Mouse (Mus musculus) spleen, adult 2 months (tissue): ENCODE data around the gene Wasf2. TPM values are rescaled to one million over a fixed set of nuclear protein-coding genes. Genes with fewer than 3 reads are reported as not detected.

Experiments
- DNase-seq, 2 experiments: peaks; one replicate each; pipeline versions ENCODE4 v3.0.0 to v3.0.0-alpha.2; 2012 to 2021; ENCODE audit warnings: low spot score in 2 of 2, low read depth in 1 of 2
- H3K27ac ChIP-seq: fragments of 200-500 bp; 2 replicates; pipeline ENCODE4 v1.5.1; 2012; ENCODE audit warnings: low read length, inconsistent platforms; ENCODE audit not compliant: insufficient read depth
- H3K27me3 ChIP-seq: fragments of 200-500 bp; 2 replicates; pipeline ENCODE4 v1.6.1; 2012; ENCODE audit warnings: mild to moderate bottlenecking, moderate library complexity, low read length, inconsistent platforms; ENCODE audit not compliant: control insufficient read depth, insufficient read depth
- H3K36me3 ChIP-seq: fragments of 200-500 bp; 2 replicates; pipeline ENCODE4 v1.6.1; 2012; ENCODE audit warnings: mild to moderate bottlenecking, low read length, inconsistent platforms; ENCODE audit not compliant: control insufficient read depth, insufficient read depth
- H3K4me1 ChIP-seq: fragments of 200-500 bp; 2 replicates; pipeline ENCODE4 v1.6.1; 2011; ENCODE audit warnings: inconsistent platforms; ENCODE audit not compliant: control insufficient read depth, insufficient read depth, insufficient read length
- H3K4me3 ChIP-seq: fragments of 200-500 bp; 2 replicates; pipeline ENCODE4 v1.5.1; 2011; ENCODE audit warnings: mild to moderate bottlenecking, inconsistent platforms; ENCODE audit not compliant: insufficient read depth, insufficient read length; ENCODE audit errors: extremely low read depth
- CTCF ChIP-seq: fragments of 200-500 bp; IDR thresholded peaks from 2 replicates; pipeline ENCODE4 v1.5.1; 2011; ENCODE audit warnings: mild to moderate bottlenecking, inconsistent platforms; ENCODE audit not compliant: insufficient read depth, insufficient read length, insufficient replicate concordance; ENCODE audit errors: extremely low read depth
- POLR2A ChIP-seq: fragments of 200-500 bp; IDR thresholded peaks from 2 replicates; pipeline ENCODE4 v1.6.1; 2011; ENCODE audit warnings: low read depth, low read length, inconsistent platforms
- WGBS: fragments of 180-500 bp; shearing (Covaris S2); methylation state at CpG from one replicate; pipeline ENCODE4 v1.1.7; 2018; 5-methylcytosine and 5-hydroxymethylcytosine counted together
- polyA plus RNA-seq: library from polyadenylated mRNA; depleted of rRNA; stranded (reverse); fragments of >200 nt; gene quantifications from 2 replicates; pipeline ENCODE4 v1.2.3, GENCODE M21; 2012

Gene Wasf2
- polyA plus RNA-seq, 1 experiment = 76.2 TPM

GRCm38 (mm10) chr4:133109335-133109801 lies 20.9 kb upstream of the Wasf2 start:
- Histone ChIP-seq H3K4me1 (peaks cover 4% of the 10 kb centered on the region; the same call in 1 of the 2 replicates), H3K4me3 (no peak overlapping the region), H3K27me3 (no peaks in the 10 kb centered on the region), H3K36me3 (no peaks in the 10 kb centered on the region), H3K27ac (0 out of 2 replicates have a peak overlapping the region, but pooled peaks have one; percentile 31)
- 47% methylated on average over 5 of the region's 5 CpGs for WGBS
- DNase-seq = no peak
- TF ChIP-seq POLR2A = no peak
- TF ChIP-seq CTCF = no peak

- H3K4me3 ChIP-seq = no peak overlapping the region
- no peaks in the 10 kb centered on the region for H3K36me3 ChIP-seq
- peaks cover 4% of the 10 kb centered on the region; the same call in 1 of the 2 replicates for H3K4me1 ChIP-seq
- no peak overlapping the region for H3K27ac ChIP-seq
- TF ChIP-seq POLR2A = no peak
- no peak for TF ChIP-seq CTCF
- H3K27me3 ChIP-seq = no peaks in the 10 kb centered on the region
- DNase-seq = no peak
- WGBS = 81% methylated on average over 13 of the region's 13 CpGs
Observed at GRCm38 (mm10) chr4:133112175-133112838, 18.0 kb upstream of the Wasf2 start.

- Histone ChIP-seq H3K4me3 (no peak overlapping the region), H3K27me3 (no peaks in the 10 kb centered on the region), H3K36me3 (no peaks in the 10 kb centered on the region), H3K4me1 (peaks cover 7% of the 10 kb centered on the region; the same call in 1 of the 2 replicates), H3K27ac (no peak overlapping the region)
- no peak for TF ChIP-seq CTCF
- no peak for TF ChIP-seq POLR2A
- no peak for DNase-seq
- WGBS = 57% methylated on average over 6 of the region's 6 CpGs
Observed at GRCm38 (mm10) chr4:133113351-133113882, 16.9 kb upstream of the Wasf2 start.

GRCm38 (mm10) chr4:133114762-133115161 lies 15.5 kb upstream of the Wasf2 start:
- no peak overlapping the region for H3K4me3 ChIP-seq
- H3K27me3 ChIP-seq = no peaks in the 10 kb centered on the region
- no peaks in the 10 kb centered on the region for H3K36me3 ChIP-seq
- TF ChIP-seq POLR2A (no peak), CTCF (no peak)
- peaks cover 3% of the 10 kb centered on the region; the same call in 1 of the 2 replicates for H3K4me1 ChIP-seq
- DNase-seq = no peak
- 69% methylated on average over 3 of the region's 3 CpGs for WGBS
- H3K27ac ChIP-seq = no peak overlapping the region

- H3K4me1 ChIP-seq = peaks cover 3% of the 10 kb centered on the region; the same call in 1 of the 2 replicates
- H3K4me3 ChIP-seq = no peak overlapping the region
- H3K27me3 ChIP-seq = no peaks in the 10 kb centered on the region
- H3K27ac ChIP-seq = no peak overlapping the region
- WGBS = 88% methylated on average over 14 of the region's 14 CpGs
- DNase-seq = no peak
- no peak for TF ChIP-seq CTCF
- H3K36me3 ChIP-seq = no peaks in the 10 kb centered on the region
Observed at GRCm38 (mm10) chr4:133115721-133116429, 14.4 kb upstream of the Wasf2 start.

GRCm38 (mm10) chr4:133116756-133117470 lies 13.4 kb upstream of the Wasf2 start:
- Histone ChIP-seq H3K4me3 (no peak overlapping the region), H3K36me3 (no peaks in the 10 kb centered on the region), H3K4me1 (peaks cover 3% of the 10 kb centered on the region; the same call in 1 of the 2 replicates), H3K27ac (peak overlapping the region; percentile 40), H3K27me3 (no peaks in the 10 kb centered on the region)
- TF ChIP-seq CTCF = no peak
- no peak for TF ChIP-seq POLR2A
- WGBS = 87% methylated on average over 3 of the region's 3 CpGs
- DNase-seq = no peak
